Mouse (Mus musculus): ENCODE data around the gene Paqr7. TPM values are rescaled to one million over a fixed set of nuclear protein-coding genes. Genes with fewer than 3 reads are reported as not detected.
A peak's percentile ranks its signal among the peaks of the same experiment; 100 is the strongest.

Paqr7 gene
- total and polyA plus RNA-seq, 3 experiments: 13.4 to 37.2 (median 16.7) TPM

DNA sequence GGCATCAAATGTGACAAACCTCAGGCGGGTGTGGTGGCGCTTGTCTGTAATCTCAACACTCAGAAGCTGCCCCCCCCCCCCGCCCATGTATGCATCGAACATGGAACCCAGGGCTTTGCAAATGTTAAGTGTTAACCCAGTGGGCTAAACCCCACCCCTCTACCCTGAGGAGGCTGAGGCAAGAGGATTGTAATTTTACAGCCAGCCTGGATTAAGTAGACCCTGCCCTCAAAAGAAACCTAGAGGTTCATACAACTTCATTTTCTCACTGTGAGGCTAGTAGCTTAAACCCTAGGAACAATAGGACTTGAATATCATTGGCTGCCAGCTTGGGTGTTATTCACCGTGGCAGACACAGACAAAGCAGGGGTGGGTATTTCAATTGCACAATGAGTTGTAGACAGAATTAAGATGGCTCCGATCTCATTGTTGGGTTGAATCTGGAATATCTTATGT, 27.1 kb upstream of the Paqr7 start:
- peak overlapping the region; percentile 83 for H3K4me3 ChIP-seq
- TF ChIP-seq EP300 (IDR thresholded peaks at IDR 0.05; ENCODE audit: insufficient read depth, low read depth, low read length) (no peak), POLR2A (IDR thresholded peaks at IDR 0.05; ENCODE audit: insufficient read depth, low read depth, low read length) (no peak), CTCF (IDR thresholded peaks at IDR 0.05) (no peak)
- no peak overlapping the region for H3K27ac ChIP-seq
- intact Hi-C loops (cut with DNase I): loop anchor here (2.0 to 5.0 kb wide), 2 partner anchors 73 to 222 kb away; partner anchors contain the start of genes Gm30191, Pafah2 and Zfp593
- no peaks in the 10 kb centered on the region for H3K4me1 ChIP-seq (ENCODE audit: control insufficient read depth, insufficient read depth, low read length)
- DNase-seq: no peak
- H3K27me3 ChIP-seq (ENCODE audit: control insufficient read depth, insufficient read depth, low read length): no peaks in the 10 kb centered on the region
- no peaks in the 10 kb centered on the region for H3K79me2 ChIP-seq (replicated peaks; ENCODE audit: control insufficient read depth, insufficient read depth, low read length)
- H3K36me3 ChIP-seq (ENCODE audit: control insufficient read depth, insufficient read depth, low read length): no peaks in the 10 kb centered on the region
- H3K9ac ChIP-seq (ENCODE audit: low read depth, low read length): no peak overlapping the region
- 11% methylated on average over 6 of the region's 6 CpGs for WGBS

- H3K4me3 ChIP-seq: no peak overlapping the region
- intact Hi-C loops (cut with DNase I): loop anchor here (2.0 to 5.0 kb wide), 2 partner anchors 73 to 223 kb away; partner anchors contain the start of genes Gm30191, Pafah2 and Zfp593
- no peak overlapping the region for H3K9ac ChIP-seq (ENCODE audit: low read depth, low read length)
- H3K27me3 ChIP-seq (ENCODE audit: control insufficient read depth, insufficient read depth, low read length): no peaks in the 10 kb centered on the region
- no peaks in the 10 kb centered on the region for H3K79me2 ChIP-seq (replicated peaks; ENCODE audit: control insufficient read depth, insufficient read depth, low read length)
- TF ChIP-seq EP300 (IDR thresholded peaks at IDR 0.05; ENCODE audit: insufficient read depth, low read depth, low read length): no peak
- no peak for TF ChIP-seq POLR2A (IDR thresholded peaks at IDR 0.05; ENCODE audit: insufficient read depth, low read depth, low read length)
- no peak for TF ChIP-seq CTCF (IDR thresholded peaks at IDR 0.05)
- no peaks in the 10 kb centered on the region for H3K4me1 ChIP-seq (ENCODE audit: control insufficient read depth, insufficient read depth, low read length)
- no peak for DNase-seq
- no peaks in the 10 kb centered on the region for H3K36me3 ChIP-seq (ENCODE audit: control insufficient read depth, insufficient read depth, low read length)
- 79% methylated on average over 3 of the region's 3 CpGs for WGBS
- H3K27ac ChIP-seq: no peak overlapping the region
These were observed 26.5 kb upstream of the Paqr7 start for GRCm38 (mm10) chr4:134469985-134470384.

- intact Hi-C loops (cut with DNase I): no loop called here
- H3K36me3 ChIP-seq (ENCODE audit: control insufficient read depth, insufficient read depth, low read length): no peaks in the 10 kb centered on the region
- H3K27ac ChIP-seq: no peak overlapping the region
- H3K9ac ChIP-seq (ENCODE audit: low read depth, low read length): no peak overlapping the region
- DNase-seq: no peak
- H3K79me2 ChIP-seq (replicated peaks; ENCODE audit: control insufficient read depth, insufficient read depth, low read length): no peaks in the 10 kb centered on the region
- H3K4me1 ChIP-seq (ENCODE audit: control insufficient read depth, insufficient read depth, low read length): no peaks in the 10 kb centered on the region
- no peaks in the 10 kb centered on the region for H3K27me3 ChIP-seq (ENCODE audit: control insufficient read depth, insufficient read depth, low read length)
- no peak overlapping the region for H3K4me3 ChIP-seq
- TF ChIP-seq POLR2A (IDR thresholded peaks at IDR 0.05; ENCODE audit: insufficient read depth, low read depth, low read length) (no peak), EP300 (IDR thresholded peaks at IDR 0.05; ENCODE audit: insufficient read depth, low read depth, low read length) (no peak), CTCF (IDR thresholded peaks at IDR 0.05) (peak; percentile 49)
These were observed 25.0 kb upstream of the Paqr7 start for GRCm38 (mm10) chr4:134471469-134471868.

DNA sequence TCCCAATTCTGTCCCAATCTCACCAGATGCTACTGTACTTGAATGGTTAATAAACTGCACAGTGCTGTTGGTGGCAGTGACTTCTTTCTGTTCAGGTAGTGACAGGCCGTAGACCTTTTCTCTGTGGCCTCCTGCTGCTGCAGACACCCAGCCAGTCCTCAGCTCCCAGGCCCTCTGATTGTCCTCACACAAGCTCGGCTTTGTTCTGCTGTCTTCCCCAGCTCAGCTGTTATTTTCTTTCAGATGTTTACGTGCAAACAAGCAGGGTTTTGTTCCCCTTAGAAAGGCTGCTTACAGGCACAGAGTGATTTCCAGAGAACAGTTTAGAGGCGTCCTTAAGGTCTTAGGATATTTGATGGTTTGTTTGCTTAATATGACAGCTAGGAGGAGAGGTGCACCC, 22.7 kb upstream of the Paqr7 start:
- Histone ChIP-seq H3K27ac (no peak overlapping the region), H3K36me3 (ENCODE audit: control insufficient read depth, insufficient read depth, low read length) (no peaks in the 10 kb centered on the region), H3K4me3 (no peak overlapping the region), H3K79me2 (replicated peaks; ENCODE audit: control insufficient read depth, insufficient read depth, low read length) (no peaks in the 10 kb centered on the region), H3K4me1 (ENCODE audit: control insufficient read depth, insufficient read depth, low read length) (peaks cover 2% of the 10 kb centered on the region), H3K27me3 (ENCODE audit: control insufficient read depth, insufficient read depth, low read length) (no peaks in the 10 kb centered on the region), H3K9ac (ENCODE audit: low read depth, low read length) (no peak overlapping the region)
- 90% methylated on average over 4 of the region's 4 CpGs for WGBS
- TF ChIP-seq EP300 (IDR thresholded peaks at IDR 0.05; ENCODE audit: insufficient read depth, low read depth, low read length) (no peak), POLR2A (IDR thresholded peaks at IDR 0.05; ENCODE audit: insufficient read depth, low read depth, low read length) (no peak), CTCF (IDR thresholded peaks at IDR 0.05) (no peak)
- intact Hi-C loops (cut with DNase I): no loop called here
- DNase-seq: no peak

DNA sequence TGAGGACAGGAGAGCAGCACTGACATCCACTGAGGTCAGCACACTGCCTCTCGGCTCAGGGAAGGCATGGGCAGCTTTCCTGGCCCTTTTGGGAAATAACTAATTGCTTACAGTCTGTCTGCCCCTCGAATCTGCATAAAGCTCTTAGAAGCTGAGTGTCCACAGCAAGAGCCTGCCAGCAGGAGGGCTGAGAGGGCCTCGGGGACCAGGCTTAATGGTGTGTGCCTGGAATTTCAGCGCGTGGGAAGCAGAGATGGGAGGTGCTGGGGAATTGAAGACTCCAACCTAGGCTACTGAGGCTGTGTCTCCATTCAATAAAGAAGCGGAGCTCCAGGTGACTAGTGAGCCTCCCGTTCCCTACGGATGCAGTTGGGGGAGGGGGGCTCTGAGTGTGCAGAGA, 22.3 kb upstream of the Paqr7 start:
- no peaks in the 10 kb centered on the region for H3K36me3 ChIP-seq (ENCODE audit: control insufficient read depth, insufficient read depth, low read length)
- no peak overlapping the region for H3K9ac ChIP-seq (ENCODE audit: low read depth, low read length)
- no peaks in the 10 kb centered on the region for H3K79me2 ChIP-seq (replicated peaks; ENCODE audit: control insufficient read depth, insufficient read depth, low read length)
- no peak for DNase-seq
- H3K27ac ChIP-seq: no peak overlapping the region
- intact Hi-C loops (cut with DNase I): no loop called here
- WGBS: 81% methylated on average over 8 of the region's 8 CpGs
- no peak overlapping the region for H3K4me3 ChIP-seq
- peaks cover 2% of the 10 kb centered on the region for H3K4me1 ChIP-seq (ENCODE audit: control insufficient read depth, insufficient read depth, low read length)
- no peaks in the 10 kb centered on the region for H3K27me3 ChIP-seq (ENCODE audit: control insufficient read depth, insufficient read depth, low read length)
- no peak for TF ChIP-seq CTCF (IDR thresholded peaks at IDR 0.05)
- TF ChIP-seq EP300 (IDR thresholded peaks at IDR 0.05; ENCODE audit: insufficient read depth, low read depth, low read length): no peak
- TF ChIP-seq POLR2A (IDR thresholded peaks at IDR 0.05; ENCODE audit: insufficient read depth, low read depth, low read length): no peak

- H3K9ac ChIP-seq (ENCODE audit: low read depth, low read length): no peak overlapping the region
- no peaks in the 10 kb centered on the region for H3K27me3 ChIP-seq (ENCODE audit: control insufficient read depth, insufficient read depth, low read length)
- H3K4me1 ChIP-seq (ENCODE audit: control insufficient read depth, insufficient read depth, low read length): peaks cover 2% of the 10 kb centered on the region
- TF ChIP-seq CTCF (IDR thresholded peaks at IDR 0.05): no peak
- no peak for TF ChIP-seq EP300 (IDR thresholded peaks at IDR 0.05; ENCODE audit: insufficient read depth, low read depth, low read length)
- no peak for TF ChIP-seq POLR2A (IDR thresholded peaks at IDR 0.05; ENCODE audit: insufficient read depth, low read depth, low read length)
- H3K27ac ChIP-seq: no peak overlapping the region
- no peak overlapping the region for H3K4me3 ChIP-seq
- no peaks in the 10 kb centered on the region for H3K36me3 ChIP-seq (ENCODE audit: control insufficient read depth, insufficient read depth, low read length)
- intact Hi-C loops (cut with DNase I): no loop called here
- no peak for DNase-seq
- WGBS: 87% methylated on average over 8 of the region's 8 CpGs
- no peaks in the 10 kb centered on the region for H3K79me2 ChIP-seq (replicated peaks; ENCODE audit: control insufficient read depth, insufficient read depth, low read length)
These were observed 19.6 kb upstream of the Paqr7 start for GRCm38 (mm10) chr4:134476899-134477298.

Measured in heart, adult 2 months (tissue).